Mouse (Mus musculus): Measurements from ENCODE around the gene Egln1. TPM values are rescaled to one million over a fixed set of nuclear protein-coding genes. Genes with fewer than 3 reads are reported as not detected.

Egln1 gene
- polyA plus RNA-seq, 1 experiment = 59.4 TPM

DNA sequence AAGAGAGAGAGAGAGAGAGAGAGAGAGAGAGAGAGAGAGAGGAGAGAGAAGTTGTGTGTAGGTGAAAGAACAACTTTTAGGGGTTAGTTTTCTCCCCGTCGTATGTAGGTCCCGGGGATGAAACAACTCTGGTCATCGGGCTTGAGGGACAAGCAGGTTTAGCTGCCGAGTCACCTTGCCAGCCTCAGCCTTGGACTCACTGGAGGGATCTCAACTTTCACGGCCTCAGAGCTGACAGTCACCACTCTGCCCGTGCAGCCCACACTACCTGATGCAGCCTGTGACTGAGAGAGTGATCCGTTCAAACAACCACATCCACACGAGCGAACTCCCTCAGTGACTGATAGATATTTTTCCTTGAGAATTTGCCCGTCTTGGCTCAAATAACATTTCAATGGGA, 20.1 kb downstream of the Egln1 start:
- TF ChIP-seq POLR2A (IDR thresholded peaks at IDR 0.05; ENCODE audit: extremely low read depth, insufficient read depth, low read length) (no peak), CTCF (IDR thresholded peaks at IDR 0.05; ENCODE audit: extremely low read depth, insufficient read depth, low read length) (no peak)
- H3K27ac ChIP-seq (ENCODE audit: insufficient read depth, low read length) = no peak overlapping the region
- H3K4me1 ChIP-seq (ENCODE audit: control insufficient read depth, insufficient read depth, low read length) = peaks cover 24% of the 10 kb centered on the region
- H3K4me3 ChIP-seq (ENCODE audit: insufficient read depth, low read length) = no peak overlapping the region

DNA sequence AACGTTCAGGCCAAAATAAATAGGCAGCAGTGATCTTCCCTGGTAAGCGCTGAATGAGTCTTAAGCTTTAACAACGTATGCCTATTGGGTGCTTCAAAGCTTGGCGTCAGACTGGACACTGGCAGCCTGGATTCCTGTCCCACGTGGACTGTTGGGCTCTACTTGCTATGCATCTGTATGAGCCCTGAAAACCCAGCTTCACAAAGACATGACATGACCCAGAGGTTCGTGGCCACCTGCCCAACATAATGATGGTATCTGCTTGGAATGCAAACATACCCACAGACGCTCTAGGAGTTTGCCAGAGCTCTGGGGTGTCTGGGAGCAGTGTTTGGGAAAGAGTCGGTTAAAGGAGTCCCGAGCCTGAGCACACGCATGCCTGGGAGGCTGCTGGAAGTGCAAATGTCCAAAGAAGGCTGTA, 22.8 kb downstream of the Egln1 start:
- peaks cover 28% of the 10 kb centered on the region for H3K4me1 ChIP-seq (ENCODE audit: control insufficient read depth, insufficient read depth, low read length)
- TF ChIP-seq CTCF (IDR thresholded peaks at IDR 0.05; ENCODE audit: extremely low read depth, insufficient read depth, low read length) (no peak), POLR2A (IDR thresholded peaks at IDR 0.05; ENCODE audit: extremely low read depth, insufficient read depth, low read length) (no peak)
- H3K27ac ChIP-seq (ENCODE audit: insufficient read depth, low read length) = no peak overlapping the region
- no peak overlapping the region for H3K4me3 ChIP-seq (ENCODE audit: insufficient read depth, low read length)

GRCm38 (mm10) chr8:124925544-124926266, 23.4 kb downstream of the Egln1 start:
- Histone ChIP-seq H3K4me3 (ENCODE audit: insufficient read depth, low read length) (no peak overlapping the region), H3K27ac (ENCODE audit: insufficient read depth, low read length) (no peak overlapping the region)
- no peak for TF ChIP-seq POLR2A (IDR thresholded peaks at IDR 0.05; ENCODE audit: extremely low read depth, insufficient read depth, low read length)
- TF ChIP-seq CTCF (IDR thresholded peaks at IDR 0.05; ENCODE audit: extremely low read depth, insufficient read depth, low read length) = no peak

DNA sequence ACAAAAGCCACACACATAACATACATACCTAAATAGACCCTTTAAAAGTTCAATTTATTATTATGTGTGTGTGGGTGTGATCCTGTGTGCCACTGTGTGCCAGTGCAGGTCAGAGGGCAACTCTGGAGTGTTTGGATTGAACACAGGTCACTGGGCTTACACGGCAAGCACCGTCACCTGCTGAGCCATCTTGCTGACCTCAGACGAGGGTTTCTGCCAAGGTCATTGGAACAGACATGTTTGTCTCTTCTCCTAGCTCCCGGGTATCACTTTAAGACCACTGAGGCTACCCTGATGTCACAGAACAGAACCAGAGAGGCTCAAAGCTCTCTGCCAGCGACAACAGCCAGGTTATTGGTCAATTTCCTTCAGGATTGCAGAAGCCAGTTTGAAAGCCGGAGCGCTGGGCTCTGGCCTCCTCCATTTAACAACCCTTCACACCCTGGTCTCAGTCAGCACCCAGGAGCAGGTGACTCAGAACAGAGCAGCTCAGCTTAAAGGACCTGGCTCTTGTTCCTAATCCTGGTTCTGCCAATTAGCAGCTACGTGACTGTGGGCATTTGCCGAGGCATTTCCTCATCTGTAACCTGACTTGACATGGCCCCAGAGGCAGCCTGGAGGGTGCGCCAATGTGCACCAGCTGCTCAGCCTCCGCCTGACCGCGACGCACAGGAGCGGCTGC, 25.0 kb downstream of the Egln1 start:
- Histone ChIP-seq H3K4me1 (ENCODE audit: control insufficient read depth, insufficient read depth, low read length) (peaks cover 19% of the 10 kb centered on the region), H3K27ac (ENCODE audit: insufficient read depth, low read length) (no peak overlapping the region), H3K4me3 (ENCODE audit: insufficient read depth, low read length) (no peak overlapping the region)
- TF ChIP-seq CTCF (IDR thresholded peaks at IDR 0.05; ENCODE audit: extremely low read depth, insufficient read depth, low read length) (no peak), POLR2A (IDR thresholded peaks at IDR 0.05; ENCODE audit: extremely low read depth, insufficient read depth, low read length) (no peak)

More at GRCm38 (mm10) chr8:124925544-124926266, 23.4 kb downstream of the Egln1 start:
- H3K4me1 ChIP-seq (ENCODE audit: control insufficient read depth, insufficient read depth, low read length) = peaks cover 28% of the 10 kb centered on the region

GRCm38 (mm10) chr8:124922490-124923089, 26.5 kb downstream of the Egln1 start:
- Histone ChIP-seq H3K27ac (ENCODE audit: insufficient read depth, low read length) (no peak overlapping the region), H3K4me3 (ENCODE audit: insufficient read depth, low read length) (no peak overlapping the region), H3K4me1 (ENCODE audit: control insufficient read depth, insufficient read depth, low read length) (peaks cover 18% of the 10 kb centered on the region)
- TF ChIP-seq CTCF (IDR thresholded peaks at IDR 0.05; ENCODE audit: extremely low read depth, insufficient read depth, low read length) (no peak), POLR2A (IDR thresholded peaks at IDR 0.05; ENCODE audit: extremely low read depth, insufficient read depth, low read length) (no peak)

GRCm38 (mm10) chr8:124921369-124922279, 27.5 kb downstream of the Egln1 start:
- TF ChIP-seq POLR2A (IDR thresholded peaks at IDR 0.05; ENCODE audit: extremely low read depth, insufficient read depth, low read length) = no peak
- TF ChIP-seq CTCF (IDR thresholded peaks at IDR 0.05; ENCODE audit: extremely low read depth, insufficient read depth, low read length) = no peak
- no peak overlapping the region for H3K27ac ChIP-seq (ENCODE audit: insufficient read depth, low read length)

GRCm38 (mm10) chr8:124917741-124918484, 31.2 kb downstream of the Egln1 start:
- no peak overlapping the region for H3K27ac ChIP-seq (ENCODE audit: insufficient read depth, low read length)
- peaks cover 5% of the 10 kb centered on the region; the same call in 1 of the 2 replicates for H3K4me1 ChIP-seq (ENCODE audit: control insufficient read depth, insufficient read depth, low read length)
- TF ChIP-seq POLR2A (IDR thresholded peaks at IDR 0.05; ENCODE audit: extremely low read depth, insufficient read depth, low read length) (no peak), CTCF (IDR thresholded peaks at IDR 0.05; ENCODE audit: extremely low read depth, insufficient read depth, low read length) (no peak)
- no peak overlapping the region for H3K4me3 ChIP-seq (ENCODE audit: insufficient read depth, low read length)

More at GRCm38 (mm10) chr8:124921369-124922279, 27.5 kb downstream of the Egln1 start:
- no peak overlapping the region for H3K4me3 ChIP-seq (ENCODE audit: insufficient read depth, low read length)
- H3K4me1 ChIP-seq (ENCODE audit: control insufficient read depth, insufficient read depth, low read length) = peaks cover 16% of the 10 kb centered on the region

DNA sequence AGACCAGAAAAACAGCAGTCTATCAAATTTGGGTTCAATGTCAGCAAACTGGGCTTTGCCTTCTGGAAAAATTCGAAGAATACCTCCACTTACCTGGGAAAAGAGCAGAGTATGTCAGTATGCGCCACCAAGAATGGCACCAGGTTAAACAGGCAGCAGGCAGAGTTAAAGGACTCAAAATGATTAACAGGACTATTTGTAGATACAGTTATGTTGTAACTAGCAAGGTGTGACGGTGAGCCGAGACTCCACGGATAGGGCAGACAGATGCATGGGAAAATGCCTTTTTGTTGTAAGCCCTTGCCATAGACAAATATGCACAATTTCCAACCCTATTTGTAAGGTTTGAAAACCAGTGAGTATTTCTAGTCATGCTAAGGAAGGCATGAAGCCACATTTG, 35.1 kb downstream of the Egln1 start:
- Histone ChIP-seq H3K4me1 (ENCODE audit: control insufficient read depth, insufficient read depth, low read length) (0 out of 2 replicates have a peak, but pooled peaks cover 2% of the 10 kb centered on the region), H3K27ac (ENCODE audit: insufficient read depth, low read length) (no peak overlapping the region), H3K4me3 (ENCODE audit: insufficient read depth, low read length) (no peak overlapping the region)
- no peak for TF ChIP-seq POLR2A (IDR thresholded peaks at IDR 0.05; ENCODE audit: extremely low read depth, insufficient read depth, low read length)
- TF ChIP-seq CTCF (IDR thresholded peaks at IDR 0.05; ENCODE audit: extremely low read depth, insufficient read depth, low read length) = no peak

Data from cortical plate, adult 2 months (tissue).